Mouse (Mus musculus) spleen, embryonic (tissue): ENCODE measurements at regions not wholly inside any gene's neighbourhood (a gene's known extent, or its start where the extent isn't known, plus 50 kb on each side); places are given as distances from the start of the nearest gene placed in this dataset.

Experiments
- CTCF ChIA-PET: fragments of 350-600 bp; sonication (Branson Sonifier 250); formaldehyde crosslinking; loops from one replicate; lab custom pipeline; 2022; lab: Charles Lee

DNA sequence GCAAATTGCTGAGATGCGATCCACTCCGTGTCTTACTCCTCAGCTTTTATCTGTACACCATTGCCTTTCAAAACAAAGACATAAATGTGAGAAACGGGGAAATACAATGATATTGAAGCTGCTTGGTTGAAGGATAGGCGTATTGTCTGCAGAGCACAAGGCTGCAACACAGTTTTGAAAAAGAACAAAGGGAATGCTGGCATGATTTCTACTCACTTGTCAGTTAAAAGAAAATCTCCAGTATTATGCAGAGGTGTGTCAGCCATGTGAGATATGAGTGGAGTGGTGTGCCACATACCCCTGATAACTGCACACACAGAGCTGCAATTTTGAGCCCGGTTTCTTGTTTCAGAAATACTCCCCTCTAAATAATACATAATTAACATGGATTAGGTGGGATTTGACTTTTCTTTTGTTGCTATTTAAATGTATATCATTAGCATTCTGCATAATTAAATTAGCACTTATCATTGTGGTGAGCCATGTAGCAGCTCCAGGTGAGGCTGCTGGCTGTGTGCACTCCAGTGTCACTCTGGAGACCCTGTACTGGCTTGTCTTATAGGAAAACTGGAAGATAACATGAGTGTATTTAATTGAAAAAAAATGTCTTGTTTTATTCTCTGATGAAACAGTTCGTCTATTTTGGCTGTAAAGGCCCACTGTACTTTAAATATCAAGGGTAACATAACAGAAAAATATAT, 133.2 kb upstream of the Flrt2 start:
- CTCF ChIA-PET = no interaction called here

DNA sequence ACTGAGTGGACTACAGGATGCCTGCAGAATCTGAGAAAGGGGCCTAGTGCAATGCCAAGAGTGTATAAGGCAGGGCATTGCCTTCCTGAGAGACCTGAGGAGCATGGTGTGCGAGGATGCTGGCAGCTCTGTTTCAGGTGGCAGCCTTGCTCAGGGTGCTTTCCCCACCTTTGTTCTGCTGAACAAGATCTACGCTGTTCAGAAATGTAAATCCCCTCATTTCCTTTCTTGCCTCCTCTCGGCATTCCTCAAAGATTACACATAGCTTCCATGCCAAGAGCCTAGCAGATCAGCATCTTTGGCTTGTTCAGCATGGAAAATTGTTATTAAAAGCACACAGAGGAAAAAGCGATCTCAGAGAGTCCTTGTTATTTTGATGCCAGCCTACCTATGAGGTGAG, 128.6 kb upstream of the Flrt2 start:
- CTCF ChIA-PET = no interaction called here

DNA sequence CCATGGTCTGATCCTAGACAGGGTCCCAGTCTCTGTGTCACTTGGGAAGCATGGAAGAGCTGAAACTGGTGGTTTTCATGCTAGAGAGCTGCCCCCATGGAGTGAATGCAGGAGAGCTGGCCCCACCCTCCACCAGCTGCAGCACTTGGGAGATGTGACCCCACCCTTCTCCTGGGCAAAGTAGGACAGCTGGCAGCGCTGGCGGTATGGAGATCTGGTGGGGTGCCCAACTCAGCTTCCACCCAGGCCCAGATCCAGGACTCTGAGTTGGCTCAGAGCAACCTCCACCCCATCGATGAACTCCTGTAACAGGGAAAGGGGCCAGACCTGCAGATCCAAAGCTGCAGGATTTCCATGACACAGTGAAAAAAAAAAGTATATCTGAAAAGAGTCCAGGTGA, 115.3 kb upstream of the Flrt2 start:
- CTCF ChIA-PET = no interaction called here

DNA sequence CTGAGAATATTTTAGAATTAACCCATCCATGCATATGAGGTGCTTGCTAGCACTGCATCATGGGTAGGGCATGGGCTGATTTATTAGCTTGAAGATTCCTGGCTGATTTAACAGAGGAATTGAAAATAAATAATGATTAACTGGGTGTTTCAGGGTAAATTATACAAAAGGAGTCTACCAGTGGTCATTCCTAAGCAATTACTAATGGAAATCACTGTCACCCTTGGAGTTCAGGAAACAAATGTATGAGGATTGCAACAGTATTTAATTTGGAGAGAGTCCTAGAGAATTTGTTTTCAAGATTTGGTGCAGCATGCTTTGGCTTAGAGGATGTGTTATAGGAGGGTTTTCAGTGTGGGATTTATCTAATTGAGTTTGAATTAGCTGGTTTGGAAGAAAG, 103.0 kb upstream of the Flrt2 start:
- CTCF ChIA-PET = no interaction called here

DNA sequence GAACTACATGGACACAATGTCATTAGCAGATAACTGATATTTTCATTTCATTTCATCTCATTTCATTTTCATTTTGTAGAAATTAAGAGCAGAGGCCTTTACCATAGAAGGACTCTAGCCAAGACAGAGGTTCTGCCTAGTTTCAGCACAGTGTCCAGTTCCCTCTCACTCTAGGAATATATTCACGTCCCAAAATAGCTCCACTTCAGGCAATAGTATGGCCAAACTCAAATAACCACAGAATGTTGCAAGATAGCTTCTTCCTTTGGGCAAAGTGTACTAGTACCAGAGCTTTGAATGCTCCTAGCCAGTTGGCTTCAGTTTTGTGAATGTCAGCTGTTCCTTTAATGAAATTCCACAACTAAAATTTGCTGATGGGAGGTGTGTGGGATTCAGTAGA, 72.7 kb upstream of the Flrt2 start:
- CTCF ChIA-PET = no interaction called here

DNA sequence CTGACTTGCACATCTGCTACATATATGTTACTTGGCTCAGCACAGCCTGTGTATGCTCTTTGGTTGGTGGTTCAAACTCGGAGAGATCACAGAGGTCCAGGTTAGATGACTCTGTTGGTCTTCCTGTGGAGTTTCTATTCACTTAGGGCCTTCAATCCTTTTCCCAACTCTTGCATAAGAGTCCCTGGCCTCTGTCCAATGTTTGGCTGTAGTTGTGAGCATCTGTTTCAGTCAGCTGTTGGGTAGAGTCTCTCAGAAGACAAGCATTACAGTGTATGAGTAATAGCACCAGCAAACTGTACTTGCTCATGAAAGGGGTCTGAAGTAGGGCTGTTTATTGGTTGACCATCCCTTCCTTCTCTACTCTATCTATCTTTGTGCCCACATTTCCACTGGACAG, 61.0 kb upstream of the Flrt2 start:
- CTCF ChIA-PET = no interaction called here

DNA sequence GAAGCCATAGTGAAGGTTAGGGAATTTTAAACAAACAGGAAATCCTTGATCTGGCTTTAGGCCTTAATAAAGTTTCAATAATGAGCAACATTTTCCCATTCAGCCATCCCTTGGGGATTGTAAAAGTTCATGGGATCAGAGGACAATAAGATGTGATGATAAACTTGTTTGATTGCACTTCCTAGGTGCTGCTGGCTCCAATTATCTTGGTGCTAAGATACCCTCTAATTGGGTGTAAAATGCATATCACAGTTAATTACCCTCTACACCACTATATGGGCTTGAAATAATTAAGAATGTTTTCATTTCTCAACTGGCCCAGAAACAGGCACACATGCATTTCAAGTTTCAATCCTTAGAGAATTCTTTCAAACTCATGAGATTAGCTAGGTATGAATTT, 55.4 kb upstream of the Flrt2 start:
- CTCF ChIA-PET = no interaction called here

DNA sequence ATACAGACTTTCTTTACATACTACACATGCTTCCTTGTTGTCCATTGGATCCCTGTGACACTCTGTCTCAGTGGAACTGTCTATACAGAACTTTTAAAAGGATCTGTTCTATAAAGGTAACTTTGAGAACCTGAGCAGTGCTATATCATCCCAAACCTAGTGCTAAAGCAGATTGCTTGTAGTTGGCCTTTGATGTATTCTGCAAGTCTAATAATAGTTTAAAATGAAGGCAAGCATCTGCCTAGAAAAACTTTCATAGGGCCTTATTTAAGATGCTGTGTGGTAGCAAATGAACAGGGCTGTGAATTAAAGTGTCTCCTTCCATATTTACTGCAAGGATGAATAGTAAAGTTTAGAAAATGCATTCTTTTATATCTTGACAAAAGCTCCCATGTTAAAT, 52.1 kb upstream of the Flrt2 start:
- CTCF ChIA-PET = no interaction called here

DNA sequence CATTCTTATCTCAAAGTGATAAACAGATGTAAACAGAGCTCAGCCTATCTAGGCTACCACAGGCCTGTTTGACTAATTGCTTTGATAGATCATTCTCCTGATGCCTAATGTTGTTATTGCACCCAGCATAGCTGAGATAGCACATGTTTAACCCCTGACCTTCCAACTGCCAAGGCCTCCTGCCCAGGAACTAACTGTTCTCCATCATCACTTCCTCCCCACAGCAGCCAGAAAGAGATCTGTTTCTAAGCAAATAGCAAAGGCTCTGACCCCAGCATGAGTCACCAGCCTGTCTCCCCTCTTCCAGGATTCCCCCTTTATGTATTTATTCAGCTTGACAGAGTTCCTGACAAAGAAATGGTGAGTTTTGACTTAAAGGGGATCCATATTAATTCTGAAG, 50.4 kb upstream of the Flrt2 start:
- CTCF ChIA-PET = no interaction called here
